Mouse (Mus musculus): ENCODE measurements around the gene Epb41l1. TPM values are rescaled to one million over a fixed set of nuclear protein-coding genes. Genes with fewer than 3 reads are reported as not detected.
"Not testable (repeated sequence)": the region's sequence is repeated elsewhere in the genome, so short reads cannot be mapped to it uniquely, and the experiment has no call there.

Gene Epb41l1
- total and polyA plus RNA-seq, 2 experiments from 2014 or later = 0.45 to 28.2 TPM

DNA sequence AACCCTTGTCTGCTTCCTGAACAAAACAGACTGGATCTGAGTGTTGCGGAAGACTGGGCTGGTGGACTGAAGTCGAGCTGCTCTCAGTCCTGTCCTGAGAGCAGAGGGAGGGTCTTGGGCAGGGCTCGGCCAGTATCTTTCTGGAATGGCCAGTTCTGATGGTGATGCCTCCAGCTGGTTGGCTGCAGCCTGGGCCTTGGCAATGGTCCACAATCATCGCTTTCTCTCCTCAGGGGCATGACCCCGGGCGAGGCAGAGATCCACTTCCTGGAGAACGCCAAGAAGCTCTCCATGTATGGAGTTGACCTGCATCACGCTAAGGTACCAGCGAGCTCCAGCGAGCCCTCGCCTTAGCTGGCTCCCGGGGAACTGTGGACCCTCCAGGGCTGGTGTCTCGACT is 84.8 kb downstream of the Epb41l1 start:
- TF ChIP-seq CTCF (IDR thresholded peaks at IDR 0.05; ENCODE audit: low read depth) = no peak
- no peak for TF ChIP-seq EP300 (IDR thresholded peaks at IDR 0.05; ENCODE audit: low read depth)
- Histone ChIP-seq H3K36me3 (replicated peaks; ENCODE audit: control insufficient read depth, insufficient read depth, low read length) (no peaks in the 10 kb centered on the region), H3K4me3 (ENCODE audit: low read depth, low read length) (no peak overlapping the region), H3K27ac (ENCODE audit: low read depth) (no peak overlapping the region), H3K4me2 (ENCODE audit: low read depth, low read length) (no peak overlapping the region), H3K4me1 (ENCODE audit: control insufficient read depth, insufficient read depth) (no peaks in the 10 kb centered on the region), H3K9ac (replicated peaks; ENCODE audit: low read depth, low read length) (no peak overlapping the region), H3K9me3 (replicated peaks; ENCODE audit: control insufficient read depth, low read length) (no peaks in the 10 kb centered on the region), H3K27me3 (ENCODE audit: control insufficient read depth, insufficient read depth, low read length) (no peaks in the 10 kb centered on the region)
- WGBS = 62% methylated on average over 13 of the region's 13 CpGs
- DNase-seq (ENCODE audit: low spot score) = no peak
- no peak for ATAC-seq (ENCODE audit: insufficient read depth, low read depth)

DNA sequence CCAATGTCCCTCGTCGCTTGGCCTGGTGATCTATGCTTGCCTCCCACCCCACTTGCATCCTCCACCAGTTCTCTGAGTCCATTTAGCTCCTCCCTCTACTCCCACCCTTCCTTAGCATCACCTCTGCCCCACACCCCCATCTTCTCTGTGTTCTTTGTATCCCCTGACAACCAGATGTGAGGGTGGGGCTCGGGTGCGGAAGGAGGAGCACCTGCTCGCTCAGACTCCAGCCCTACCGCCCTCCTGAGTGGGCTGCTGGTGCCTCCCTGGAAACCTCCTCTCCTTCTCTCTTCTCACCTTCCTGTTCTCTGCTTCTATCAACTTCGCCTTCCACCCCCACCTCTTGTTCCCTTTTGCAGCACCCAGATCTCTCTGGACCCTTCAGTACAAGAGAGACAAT is 91.3 kb downstream of the Epb41l1 start:
- 78% methylated on average over 7 of the region's 7 CpGs for WGBS
- DNase-seq (ENCODE audit: low spot score) (no peak), ATAC-seq (ENCODE audit: insufficient read depth, low read depth) (no peak)
- H3K9me3 ChIP-seq (replicated peaks; ENCODE audit: control insufficient read depth, low read length) = no peaks in the 10 kb centered on the region
- no peak overlapping the region for H3K4me3 ChIP-seq (ENCODE audit: low read depth, low read length)
- no peaks in the 10 kb centered on the region for H3K36me3 ChIP-seq (replicated peaks; ENCODE audit: control insufficient read depth, insufficient read depth, low read length)
- no peak for TF ChIP-seq EP300 (IDR thresholded peaks at IDR 0.05; ENCODE audit: low read depth)
- TF ChIP-seq CTCF (IDR thresholded peaks at IDR 0.05; ENCODE audit: low read depth) = no peak
- no peak overlapping the region for H3K9ac ChIP-seq (replicated peaks; ENCODE audit: low read depth, low read length)
- H3K27ac ChIP-seq (ENCODE audit: low read depth) = no peak overlapping the region
- no peaks in the 10 kb centered on the region for H3K4me1 ChIP-seq (ENCODE audit: control insufficient read depth, insufficient read depth)
- H3K27me3 ChIP-seq (ENCODE audit: control insufficient read depth, insufficient read depth, low read length) = no peaks in the 10 kb centered on the region
- no peak overlapping the region for H3K4me2 ChIP-seq (ENCODE audit: low read depth, low read length)

DNA sequence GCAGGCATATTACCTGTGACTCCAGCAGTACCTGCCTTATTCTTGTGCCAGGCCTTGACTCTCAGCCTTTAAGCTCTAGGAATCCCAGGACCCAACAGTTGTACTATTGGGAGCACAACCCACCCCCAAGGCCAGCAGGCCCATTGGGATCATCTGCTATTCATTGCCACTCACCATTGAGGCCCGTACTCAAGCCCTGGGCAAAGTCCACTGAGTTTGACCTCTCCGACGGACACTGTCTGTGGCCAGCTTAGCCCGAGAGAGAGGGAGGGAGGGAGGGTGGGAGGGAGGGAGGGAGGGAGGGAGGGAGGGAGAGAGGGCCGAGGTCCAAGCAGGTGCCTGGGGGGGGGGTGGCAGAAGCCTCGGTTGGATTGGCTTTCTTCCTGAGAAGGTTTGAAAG is 91.9 kb downstream of the Epb41l1 start:
- ATAC-seq (ENCODE audit: insufficient read depth, low read depth) (no peak), DNase-seq (ENCODE audit: low spot score) (no peak)
- H3K36me3 ChIP-seq (replicated peaks; ENCODE audit: control insufficient read depth, insufficient read depth, low read length) = no peaks in the 10 kb centered on the region
- no peak overlapping the region for H3K4me2 ChIP-seq (ENCODE audit: low read depth, low read length)
- no peak overlapping the region for H3K4me3 ChIP-seq (ENCODE audit: low read depth, low read length)
- H3K4me1 ChIP-seq (ENCODE audit: control insufficient read depth, insufficient read depth) = no peaks in the 10 kb centered on the region
- no peak overlapping the region for H3K27ac ChIP-seq (ENCODE audit: low read depth)
- no peaks in the 10 kb centered on the region for H3K27me3 ChIP-seq (ENCODE audit: control insufficient read depth, insufficient read depth, low read length)
- H3K9me3 ChIP-seq (replicated peaks; ENCODE audit: control insufficient read depth, low read length) = no peaks in the 10 kb centered on the region
- WGBS = 70% methylated on average over 5 of the region's 6 CpGs
- no peak for TF ChIP-seq EP300 (IDR thresholded peaks at IDR 0.05; ENCODE audit: low read depth)
- TF ChIP-seq CTCF (IDR thresholded peaks at IDR 0.05; ENCODE audit: low read depth) = no peak
- no peak overlapping the region for H3K9ac ChIP-seq (replicated peaks; ENCODE audit: low read depth, low read length)

DNA sequence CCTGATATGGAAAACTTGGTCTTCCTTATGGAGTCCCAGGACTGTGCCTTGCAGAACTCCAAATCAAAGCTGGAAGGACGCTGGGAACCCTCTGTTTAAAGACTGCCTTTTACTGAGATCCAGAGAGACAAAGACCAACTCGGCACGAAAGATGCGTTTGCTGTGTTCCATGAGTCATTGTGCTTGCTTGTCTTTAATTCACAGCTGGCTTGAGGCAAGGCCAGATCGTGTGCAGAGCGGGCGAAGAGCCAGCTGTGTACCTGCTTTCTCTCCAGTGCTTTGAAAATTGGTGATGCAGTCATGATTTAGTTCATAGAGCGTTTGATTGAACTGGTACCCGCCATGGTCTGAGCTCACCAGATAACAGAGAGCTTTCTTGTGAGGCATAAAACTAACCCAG is 94.4 kb downstream of the Epb41l1 start:
- no peak overlapping the region for H3K4me2 ChIP-seq (ENCODE audit: low read depth, low read length)
- DNase-seq (ENCODE audit: low spot score) (no peak), ATAC-seq (ENCODE audit: insufficient read depth, low read depth) (no peak)
- H3K9me3 ChIP-seq (replicated peaks; ENCODE audit: control insufficient read depth, low read length) = no peaks in the 10 kb centered on the region
- H3K9ac ChIP-seq (replicated peaks; ENCODE audit: low read depth, low read length) = no peak overlapping the region
- 86% methylated on average over 9 of the region's 9 CpGs for WGBS
- no peaks in the 10 kb centered on the region for H3K4me1 ChIP-seq (ENCODE audit: control insufficient read depth, insufficient read depth)
- H3K27me3 ChIP-seq (ENCODE audit: control insufficient read depth, insufficient read depth, low read length) = no peaks in the 10 kb centered on the region
- no peaks in the 10 kb centered on the region for H3K36me3 ChIP-seq (replicated peaks; ENCODE audit: control insufficient read depth, insufficient read depth, low read length)
- no peak overlapping the region for H3K27ac ChIP-seq (ENCODE audit: low read depth)
- H3K4me3 ChIP-seq (ENCODE audit: low read depth, low read length) = no peak overlapping the region
- TF ChIP-seq CTCF (IDR thresholded peaks at IDR 0.05; ENCODE audit: low read depth) = no peak
- TF ChIP-seq EP300 (IDR thresholded peaks at IDR 0.05; ENCODE audit: low read depth) = no peak

DNA sequence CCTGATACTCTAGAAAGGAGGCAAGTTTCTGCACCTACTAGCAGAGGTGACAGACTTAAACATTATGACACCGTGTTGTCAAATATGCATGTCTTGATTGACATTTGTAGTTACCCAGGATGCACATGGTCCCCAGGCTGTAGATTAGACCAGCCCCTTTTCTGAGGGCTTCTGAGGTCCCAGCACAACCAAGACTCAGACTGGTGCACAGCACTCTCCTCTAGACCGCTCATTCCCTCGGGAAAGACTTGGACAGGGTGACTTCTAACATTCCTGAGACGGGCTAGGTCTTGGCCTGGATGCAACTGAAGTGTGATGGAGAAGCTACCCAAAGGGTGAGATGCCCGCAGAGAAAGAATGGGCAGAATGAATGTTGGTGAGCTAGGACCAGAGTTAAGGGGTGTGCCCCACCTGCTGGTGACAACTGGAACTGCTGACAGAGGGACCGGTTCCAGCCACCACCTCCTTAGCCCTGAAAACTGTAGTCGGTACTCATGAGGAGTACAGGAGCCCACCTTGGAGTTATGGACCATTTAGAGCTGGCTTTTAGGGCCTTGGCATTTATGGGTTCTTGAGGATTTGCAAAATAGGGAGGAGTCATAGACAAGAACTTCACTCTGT is 95.0 kb downstream of the Epb41l1 start:
- no peaks in the 10 kb centered on the region for H3K27me3 ChIP-seq (ENCODE audit: control insufficient read depth, insufficient read depth, low read length)
- ATAC-seq (ENCODE audit: insufficient read depth, low read depth) = peak; percentile 35; the same call in 1 of the 2 replicates
- no peak overlapping the region for H3K9ac ChIP-seq (replicated peaks; ENCODE audit: low read depth, low read length)
- 18% methylated on average over 7 of the region's 7 CpGs for WGBS
- H3K27ac ChIP-seq (ENCODE audit: low read depth) = no peak overlapping the region
- no peak overlapping the region for H3K4me2 ChIP-seq (ENCODE audit: low read depth, low read length)
- no peaks in the 10 kb centered on the region for H3K9me3 ChIP-seq (replicated peaks; ENCODE audit: control insufficient read depth, low read length)
- no peaks in the 10 kb centered on the region for H3K4me1 ChIP-seq (ENCODE audit: control insufficient read depth, insufficient read depth)
- H3K4me3 ChIP-seq (ENCODE audit: low read depth, low read length) = no peak overlapping the region
- no peaks in the 10 kb centered on the region for H3K36me3 ChIP-seq (replicated peaks; ENCODE audit: control insufficient read depth, insufficient read depth, low read length)
- DNase-seq (ENCODE audit: low spot score) = peak; percentile 35
- TF ChIP-seq EP300 (IDR thresholded peaks at IDR 0.05; ENCODE audit: low read depth) (no peak), CTCF (IDR thresholded peaks at IDR 0.05; ENCODE audit: low read depth) (peak; percentile 88)

DNA sequence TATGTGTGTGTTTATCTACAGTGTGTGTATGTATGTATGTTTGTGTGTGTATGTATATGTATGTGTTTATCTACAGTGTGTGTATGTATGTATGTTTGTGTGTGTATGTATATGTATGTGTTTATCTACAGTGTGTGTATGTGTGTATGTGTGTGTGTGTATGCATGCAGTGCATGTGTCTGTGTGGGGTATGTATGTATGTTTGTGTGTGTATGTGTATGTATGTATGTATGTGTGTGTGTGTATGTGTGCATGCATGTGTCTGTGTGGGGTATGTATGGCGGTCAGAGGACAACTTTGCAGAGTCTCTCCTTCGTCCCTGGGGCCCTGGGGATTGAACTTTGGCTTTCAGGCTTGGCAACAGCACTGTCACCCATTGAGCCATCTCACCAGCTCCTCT is 96.0 kb downstream of the Epb41l1 start:
- H3K9me3 ChIP-seq (replicated peaks; ENCODE audit: control insufficient read depth, low read length); H3K27ac ChIP-seq (ENCODE audit: low read depth); H3K4me1 ChIP-seq (ENCODE audit: control insufficient read depth, insufficient read depth); H3K36me3 ChIP-seq (replicated peaks; ENCODE audit: control insufficient read depth, insufficient read depth, low read length); H3K9ac ChIP-seq (replicated peaks; ENCODE audit: low read depth, low read length); DNase-seq (ENCODE audit: low spot score); H3K4me2 ChIP-seq (ENCODE audit: low read depth, low read length); H3K4me3 ChIP-seq (ENCODE audit: low read depth, low read length); H3K27me3 ChIP-seq (ENCODE audit: control insufficient read depth, insufficient read depth, low read length): not testable (repeated sequence)
- WGBS = 58% methylated on average over 2 of the region's 2 CpGs
- peak; percentile 63; the same call in 1 of the 2 replicates for ATAC-seq (ENCODE audit: insufficient read depth, low read depth)
